Mouse (Mus musculus): Measurements from ENCODE around the gene Smc3.

Gene Smc3

GRCm38 (mm10) chr19:53682427-53682826 is 82.2 kb downstream of the Smc3 start:
- intact Hi-C loops (cut with DNase I): no loop called here

- intact Hi-C loops (cut with DNase I): no loop called here
These were observed 87.4 kb downstream of the Smc3 start for GRCm38 (mm10) chr19:53687592-53687991.

- intact Hi-C loops (cut with DNase I): no loop called here
These were observed 90.6 kb downstream of the Smc3 start for GRCm38 (mm10) chr19:53690816-53691215.

GRCm38 (mm10) chr19:53694020-53694419 is 93.8 kb downstream of the Smc3 start:
- intact Hi-C loops (cut with DNase I): no loop called here

All from adrenal gland (tissue).